Mouse (Mus musculus): ENCODE measurements around the gene Papln. TPM values are rescaled to one million over a fixed set of nuclear protein-coding genes. Genes with fewer than 3 reads are reported as not detected.

The Papln gene
- polyA plus RNA-seq, 1 experiment = 11.7 TPM

GRCm38 (mm10) chr12:83790749-83791148 lies 27.3 kb downstream of the Papln start:
- Histone ChIP-seq H3K27ac (ENCODE audit: insufficient read depth, low read depth, low read length) (no peak overlapping the region), H3K4me3 (ENCODE audit: low read depth, low read length) (no peak overlapping the region), H3K36me3 (ENCODE audit: control insufficient read depth, insufficient read depth, low read length) (peaks cover 19% of the 10 kb centered on the region), H3K4me1 (ENCODE audit: control insufficient read depth, insufficient read depth, insufficient read length, low read length) (no peaks in the 10 kb centered on the region), H3K27me3 (ENCODE audit: control insufficient read depth, insufficient read depth, low read length) (no peaks in the 10 kb centered on the region)
- WGBS = 76% methylated on average over 4 of the region's 4 CpGs
- TF ChIP-seq POLR2A (IDR thresholded peaks at IDR 0.05; ENCODE audit: low read depth, low read length) (no peak), CTCF (IDR thresholded peaks at IDR 0.05; ENCODE audit: extremely low read depth, insufficient read length, insufficient replicate concordance, low read depth, low read length) (no peak)

GRCm38 (mm10) chr12:83791737-83792136 lies 28.3 kb downstream of the Papln start:
- Histone ChIP-seq H3K27ac (ENCODE audit: insufficient read depth, low read depth, low read length) (no peak overlapping the region), H3K27me3 (ENCODE audit: control insufficient read depth, insufficient read depth, low read length) (no peaks in the 10 kb centered on the region), H3K36me3 (ENCODE audit: control insufficient read depth, insufficient read depth, low read length) (peaks cover 26% of the 10 kb centered on the region), H3K4me3 (ENCODE audit: low read depth, low read length) (no peak overlapping the region), H3K4me1 (ENCODE audit: control insufficient read depth, insufficient read depth, insufficient read length, low read length) (no peaks in the 10 kb centered on the region)
- TF ChIP-seq POLR2A (IDR thresholded peaks at IDR 0.05; ENCODE audit: low read depth, low read length) (no peak), CTCF (IDR thresholded peaks at IDR 0.05; ENCODE audit: extremely low read depth, insufficient read length, insufficient replicate concordance, low read depth, low read length) (no peak)
- 92% methylated on average over 10 of the region's 10 CpGs for WGBS

GRCm38 (mm10) chr12:83792706-83793410 lies 29.4 kb downstream of the Papln start:
- Histone ChIP-seq H3K36me3 (ENCODE audit: control insufficient read depth, insufficient read depth, low read length) (peaks cover 31% of the 10 kb centered on the region), H3K27me3 (ENCODE audit: control insufficient read depth, insufficient read depth, low read length) (no peaks in the 10 kb centered on the region), H3K27ac (ENCODE audit: insufficient read depth, low read depth, low read length) (no peak overlapping the region), H3K4me3 (ENCODE audit: low read depth, low read length) (no peak overlapping the region), H3K4me1 (ENCODE audit: control insufficient read depth, insufficient read depth, insufficient read length, low read length) (no peaks in the 10 kb centered on the region)
- WGBS = 88% methylated on average over 10 of the region's 10 CpGs
- TF ChIP-seq CTCF (IDR thresholded peaks at IDR 0.05; ENCODE audit: extremely low read depth, insufficient read length, insufficient replicate concordance, low read depth, low read length) = no peak
- no peak for TF ChIP-seq POLR2A (IDR thresholded peaks at IDR 0.05; ENCODE audit: low read depth, low read length)

- no peak overlapping the region for H3K4me3 ChIP-seq (ENCODE audit: low read depth, low read length)
- H3K4me1 ChIP-seq (ENCODE audit: control insufficient read depth, insufficient read depth, insufficient read length, low read length) = no peaks in the 10 kb centered on the region
- peaks cover 49% of the 10 kb centered on the region for H3K36me3 ChIP-seq (ENCODE audit: control insufficient read depth, insufficient read depth, low read length)
- no peak overlapping the region for H3K27ac ChIP-seq (ENCODE audit: insufficient read depth, low read depth, low read length)
- 65% methylated on average over 2 of the region's 2 CpGs for WGBS
- no peak for TF ChIP-seq CTCF (IDR thresholded peaks at IDR 0.05; ENCODE audit: extremely low read depth, insufficient read length, insufficient replicate concordance, low read depth, low read length)
- TF ChIP-seq POLR2A (IDR thresholded peaks at IDR 0.05; ENCODE audit: low read depth, low read length) = no peak
- no peaks in the 10 kb centered on the region for H3K27me3 ChIP-seq (ENCODE audit: control insufficient read depth, insufficient read depth, low read length)
Measured at GRCm38 (mm10) chr12:83795051-83795450, 31.6 kb downstream of the Papln start.

GRCm38 (mm10) chr12:83795586-83795985 lies 32.2 kb downstream of the Papln start:
- no peak overlapping the region for H3K4me3 ChIP-seq (ENCODE audit: low read depth, low read length)
- WGBS = 84% methylated on average over 7 of the region's 7 CpGs
- no peaks in the 10 kb centered on the region for H3K27me3 ChIP-seq (ENCODE audit: control insufficient read depth, insufficient read depth, low read length)
- H3K36me3 ChIP-seq (ENCODE audit: control insufficient read depth, insufficient read depth, low read length) = peaks cover 54% of the 10 kb centered on the region
- H3K4me1 ChIP-seq (ENCODE audit: control insufficient read depth, insufficient read depth, insufficient read length, low read length) = no peaks in the 10 kb centered on the region
- TF ChIP-seq CTCF (IDR thresholded peaks at IDR 0.05; ENCODE audit: extremely low read depth, insufficient read length, insufficient replicate concordance, low read depth, low read length) (no peak), POLR2A (IDR thresholded peaks at IDR 0.05; ENCODE audit: low read depth, low read length) (no peak)
- H3K27ac ChIP-seq (ENCODE audit: insufficient read depth, low read depth, low read length) = no peak overlapping the region

- no peak overlapping the region for H3K27ac ChIP-seq (ENCODE audit: insufficient read depth, low read depth, low read length)
- TF ChIP-seq POLR2A (IDR thresholded peaks at IDR 0.05; ENCODE audit: low read depth, low read length) = no peak
- TF ChIP-seq CTCF (IDR thresholded peaks at IDR 0.05; ENCODE audit: extremely low read depth, insufficient read length, insufficient replicate concordance, low read depth, low read length) = no peak
- no peaks in the 10 kb centered on the region for H3K27me3 ChIP-seq (ENCODE audit: control insufficient read depth, insufficient read depth, low read length)
- H3K4me3 ChIP-seq (ENCODE audit: low read depth, low read length) = no peak overlapping the region
- WGBS = 95% methylated on average over 5 of the region's 5 CpGs
- H3K4me1 ChIP-seq (ENCODE audit: control insufficient read depth, insufficient read depth, insufficient read length, low read length) = no peaks in the 10 kb centered on the region
- peaks cover 72% of the 10 kb centered on the region for H3K36me3 ChIP-seq (ENCODE audit: control insufficient read depth, insufficient read depth, low read length)
Measured at GRCm38 (mm10) chr12:83798313-83798712, 34.9 kb downstream of the Papln start.

- peaks cover 80% of the 10 kb centered on the region for H3K36me3 ChIP-seq (ENCODE audit: control insufficient read depth, insufficient read depth, low read length)
Measured at GRCm38 (mm10) chr12:83800943-83801342, 37.5 kb downstream of the Papln start.

More at GRCm38 (mm10) chr12:83800943-83801342, 37.5 kb downstream of the Papln start:
- Histone ChIP-seq H3K4me3 (ENCODE audit: low read depth, low read length) (no peak overlapping the region), H3K27ac (ENCODE audit: insufficient read depth, low read depth, low read length) (no peak overlapping the region), H3K4me1 (ENCODE audit: control insufficient read depth, insufficient read depth, insufficient read length, low read length) (no peaks in the 10 kb centered on the region), H3K27me3 (ENCODE audit: control insufficient read depth, insufficient read depth, low read length) (no peaks in the 10 kb centered on the region)
- WGBS = 77% methylated on average over 9 of the region's 9 CpGs
- no peak for TF ChIP-seq POLR2A (IDR thresholded peaks at IDR 0.05; ENCODE audit: low read depth, low read length)

Measured in small intestine, adult 2 months (tissue).